Mouse (Mus musculus) bone marrow, adult 2 months (tissue): ENCODE measurements around the gene Rgl2. TPM values are rescaled to one million over a fixed set of nuclear protein-coding genes. Genes with fewer than 3 reads are reported as not detected.
A peak's percentile ranks its signal among the peaks of the same experiment; 100 is the strongest.
"Not testable (repeated sequence)": the region's sequence is repeated elsewhere in the genome, so short reads cannot be mapped to it uniquely, and the experiment has no call there.

Experiments used
- H3K27ac ChIP-seq: fragments of 200-500 bp; 2 replicates; pipeline ENCODE4 v1.5.1; 2012; ENCODE audit warnings: low read depth, mild to moderate bottlenecking, control low read depth, inconsistent platforms, low read length; ENCODE audit not compliant: control insufficient read depth, poor library complexity, insufficient read depth
- H3K4me1 ChIP-seq: fragments of 200-500 bp; 2 replicates; pipeline ENCODE4 v1.6.1; 2011; ENCODE audit warnings: low read length; ENCODE audit not compliant: control insufficient read depth, insufficient read depth
- H3K4me3 ChIP-seq: fragments of 200-500 bp; replicated peaks from 2 replicates; pipeline ENCODE3; 2011; ENCODE audit warnings: mild to moderate bottlenecking, low read depth, low read length, control low read depth; ENCODE audit not compliant: control insufficient read depth
- CTCF ChIP-seq: fragments of 200-500 bp; IDR thresholded peaks from 2 replicates; pipeline ENCODE4 v1.5.1; 2011; ENCODE audit warnings: low read length, control low read depth; ENCODE audit not compliant: control insufficient read depth, insufficient read depth
- POLR2A ChIP-seq: fragments of 200-500 bp; IDR thresholded peaks from 2 replicates; pipeline ENCODE4 v1.6.1; 2011; ENCODE audit warnings: low read depth, mild to moderate bottlenecking, control low read depth, low read length, borderline replicate concordance; ENCODE audit not compliant: control insufficient read depth
- WGBS: fragments of 180-500 bp; shearing (Covaris S2); methylation state at CpG from one replicate; pipeline ENCODE4 v1.1.7; 2018; 5-methylcytosine and 5-hydroxymethylcytosine counted together
- polyA plus RNA-seq: library from polyadenylated mRNA; stranded (reverse); fragments of >200 nt; gene quantifications from 2 replicates; pipeline ENCODE4 v1.2.4, GENCODE M21; 2011; ENCODE audit warnings: low replicate concordance; ENCODE audit not compliant: missing spikeins, insufficient read depth, insufficient read length

Rgl2 gene
- polyA plus RNA-seq, 1 experiment, result 173 TPM

DNA sequence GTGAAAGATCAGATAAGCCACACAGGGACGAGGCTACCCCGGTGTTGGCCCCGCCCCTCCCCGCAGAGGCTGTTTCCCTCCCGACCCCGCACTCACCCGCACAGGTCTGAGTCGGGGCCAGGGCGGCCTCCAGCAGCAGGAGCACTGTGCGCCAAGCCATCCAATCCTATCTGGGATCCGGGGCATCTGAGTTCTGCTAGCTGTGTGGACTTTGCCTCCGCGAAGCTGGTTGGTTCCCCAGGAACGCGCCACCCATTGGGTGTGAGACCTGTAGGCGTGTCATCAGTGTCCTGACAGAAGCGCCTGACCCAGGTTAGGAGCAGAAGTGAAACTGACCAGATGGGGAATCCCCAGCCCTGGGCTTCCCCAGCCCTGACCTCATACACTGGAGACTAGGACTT lies 49.3 kb downstream of the Rgl2 start:
- TF ChIP-seq POLR2A (peak; percentile 90), CTCF (no peak)
- Histone ChIP-seq H3K27ac (peak overlapping the region; percentile 93), H3K4me3 (peak overlapping the region; percentile 63), H3K4me1 (peaks cover 6% of the 10 kb centered on the region)
- 0% methylated on average over 17 of the region's 17 CpGs for WGBS

DNA sequence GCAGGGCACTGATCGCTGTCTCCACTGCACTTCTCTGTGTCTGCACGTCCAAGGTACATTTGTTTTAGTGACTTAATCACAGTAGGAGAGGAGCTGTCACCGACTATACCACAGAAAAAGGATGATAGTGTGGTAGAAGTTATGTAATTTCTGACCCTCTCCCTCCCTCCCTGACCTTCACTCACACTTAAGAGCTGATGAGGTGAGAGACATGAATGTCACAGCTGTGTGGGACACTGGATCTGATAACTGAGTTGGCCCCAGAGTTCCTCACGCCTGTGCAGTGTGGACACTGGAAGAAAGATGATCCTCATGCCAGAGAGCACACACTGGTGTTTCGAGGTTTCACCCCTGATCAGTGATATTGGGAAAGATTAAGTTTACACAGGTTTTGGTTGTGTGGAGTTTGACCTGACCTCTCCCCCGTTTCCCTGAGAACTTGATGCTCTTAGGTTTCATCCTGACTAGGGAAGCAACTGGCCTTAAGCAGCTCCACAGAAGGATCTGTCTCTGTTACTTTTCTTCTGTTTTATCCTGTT lies 50.2 kb downstream of the Rgl2 start:
- peaks cover 6% of the 10 kb centered on the region for H3K4me1 ChIP-seq
- WGBS, result 56% methylated on average over 6 of the region's 6 CpGs
- no peak for TF ChIP-seq CTCF
- no peak overlapping the region for H3K4me3 ChIP-seq
- peak overlapping the region; percentile 93 for H3K27ac ChIP-seq

DNA sequence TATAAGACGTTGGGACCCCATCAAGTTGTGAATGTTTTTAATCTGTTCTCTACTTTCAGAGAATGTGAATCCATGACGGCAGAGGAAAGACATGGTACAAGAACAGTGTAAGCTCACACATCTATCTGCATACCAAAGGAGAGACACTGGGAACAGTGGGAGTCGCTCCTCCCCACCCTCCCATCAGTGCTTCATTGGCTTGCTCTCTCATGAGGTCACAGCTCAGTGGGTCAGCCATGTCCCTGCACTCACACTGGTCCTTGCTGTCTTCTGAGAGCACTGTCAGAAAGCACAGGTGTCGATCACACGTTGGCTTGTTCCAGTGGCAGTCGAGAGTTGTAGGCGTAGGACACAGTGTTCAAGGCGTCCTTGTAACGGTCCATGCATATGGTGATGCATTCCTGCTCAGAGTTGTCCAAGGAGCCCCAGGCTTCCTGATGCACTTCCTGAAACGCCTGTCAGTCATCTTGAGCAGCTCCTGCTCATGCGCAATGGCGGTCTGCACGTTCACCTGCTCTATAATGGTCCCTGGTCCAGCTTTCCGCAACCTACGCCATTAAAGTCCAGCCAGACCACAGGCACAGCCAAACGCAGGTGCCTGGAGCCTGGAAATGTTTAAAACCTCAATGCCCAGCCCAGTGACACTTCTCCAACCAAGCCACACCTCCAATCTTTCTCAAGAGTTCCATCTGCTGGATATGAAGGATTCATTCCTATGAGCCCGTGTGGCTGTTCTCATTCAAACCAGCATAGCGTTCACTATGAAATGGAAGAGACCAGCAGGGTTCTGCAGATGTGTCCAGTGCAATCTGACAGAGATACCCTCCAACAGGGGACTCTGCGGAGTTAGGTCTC lies 51.1 kb downstream of the Rgl2 start:
- H3K4me1 ChIP-seq, result peaks cover 6% of the 10 kb centered on the region

DNA sequence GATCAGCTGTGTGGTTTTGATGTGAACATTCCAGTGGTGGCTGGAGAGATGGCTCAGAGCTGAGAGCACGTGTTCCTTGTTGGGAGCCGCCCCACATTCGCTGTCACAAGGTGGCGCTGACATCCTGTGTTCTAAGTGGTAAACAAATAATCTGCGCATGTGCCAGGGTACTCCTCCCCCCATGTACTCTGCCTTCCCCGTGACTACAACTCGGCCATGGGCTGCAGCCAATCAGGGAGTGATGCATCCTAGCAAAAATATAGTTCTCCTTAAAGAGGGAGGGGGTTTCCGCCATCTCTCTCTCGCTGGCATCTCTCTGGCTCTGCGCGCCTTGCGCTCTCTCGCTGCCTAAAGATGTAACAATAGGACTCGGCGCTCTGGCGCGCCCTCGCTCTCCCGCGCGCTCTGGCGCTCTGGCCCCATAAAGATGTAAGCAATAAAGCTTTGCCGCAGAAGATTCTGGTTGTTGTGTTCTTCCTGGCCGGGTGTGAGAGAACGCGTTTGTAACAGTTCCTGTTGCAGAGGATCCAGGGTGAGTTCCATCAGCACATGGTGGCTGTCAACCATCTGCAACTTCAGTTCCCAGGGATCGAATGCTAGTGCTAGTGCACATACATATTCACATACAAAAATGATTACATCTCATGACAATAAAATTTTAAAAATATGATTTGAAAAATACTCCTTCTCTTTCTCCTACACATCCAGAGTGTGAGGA lies 52.0 kb downstream of the Rgl2 start:
- peak overlapping the region; percentile 68 for H3K4me3 ChIP-seq
- not testable (repeated sequence) for H3K4me1 ChIP-seq
- WGBS, result 1% methylated on average over 27 of the region's 27 CpGs
- H3K27ac ChIP-seq, result peak overlapping the region; percentile 87
- TF ChIP-seq POLR2A (peak; percentile 45; the same call in 1 of the 2 replicates), CTCF (peak; percentile 53)

More for the DNA sequence above, 51.1 kb downstream of the Rgl2 start:
- Histone ChIP-seq H3K27ac (peak overlapping the region; percentile 60), H3K4me3 (no peak overlapping the region)
- TF ChIP-seq POLR2A (no peak), CTCF (no peak)
- 74% methylated on average over 19 of the region's 19 CpGs for WGBS

DNA sequence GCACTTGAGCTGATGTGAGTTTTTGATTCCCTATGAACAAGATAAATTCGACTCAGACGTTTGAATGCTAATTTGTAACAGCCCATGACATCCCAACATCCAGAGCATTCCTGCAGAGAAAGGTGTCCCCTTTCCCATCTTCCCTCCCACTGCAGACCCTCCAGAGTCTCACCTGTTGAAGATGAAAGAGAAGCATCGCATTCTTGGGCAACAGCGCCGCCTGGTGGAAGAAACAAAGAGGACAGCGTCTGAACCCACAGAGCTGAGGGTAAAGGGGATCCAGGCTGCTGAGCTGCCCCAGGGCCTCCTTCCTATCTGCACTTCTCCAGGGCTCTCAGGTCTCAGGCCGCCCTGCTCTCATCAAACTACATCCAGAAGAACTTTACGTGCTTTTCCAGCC lies 52.8 kb downstream of the Rgl2 start:
- H3K27ac ChIP-seq, H3K4me3 ChIP-seq, H3K4me1 ChIP-seq: not testable (repeated sequence)
- peak; percentile 74 for TF ChIP-seq CTCF
- 9% methylated on average over 8 of the region's 8 CpGs for WGBS

Other genes starting within 250 kb of the Rgl2 start
- 839 and 1,378 TPM in 2 replicates for gene Hnrnpm, start 242.7 kb upstream of the Rgl2 start, polyA plus RNA-seq
- gene March2, start 210.9 kb upstream of the Rgl2 start, polyA plus RNA-seq, result 227 and 290 TPM in 2 replicates
- gene Rab11b, start 169.0 kb upstream of the Rgl2 start, polyA plus RNA-seq, result 45.8 and 57.6 TPM in 2 replicates
- gene Angptl4, start 147.7 kb upstream of the Rgl2 start, polyA plus RNA-seq, result 3.4 and 7.4 TPM in 2 replicates
- gene Kank3, start 119.0 kb upstream of the Rgl2 start, polyA plus RNA-seq, result 23.0 and 52.7 TPM in 2 replicates
- gene Rps28, start 105.0 kb upstream of the Rgl2 start, polyA plus RNA-seq, result 900 and 1,879 TPM in 2 replicates
- 68.0 and 157 TPM in 2 replicates for gene Ndufa7, start 105.0 kb upstream of the Rgl2 start, polyA plus RNA-seq
- gene Cd320, start 86.5 kb upstream of the Rgl2 start, polyA plus RNA-seq, result 2.8 and 4.6 TPM in 2 replicates
- gene Gm7029, start 55.7 kb upstream of the Rgl2 start, polyA plus RNA-seq, result not detected in 2 replicates
- 358 and 477 TPM in 2 replicates for gene Kifc1, start 38.9 kb upstream of the Rgl2 start, polyA plus RNA-seq
- 1.2 and 1.9 TPM in 2 replicates for gene Platr17, start 24.4 kb upstream of the Rgl2 start, polyA plus RNA-seq
- 26.4 and 42.3 TPM in 2 replicates for gene Daxx, start 20.1 kb upstream of the Rgl2 start, polyA plus RNA-seq
- gene Tapbp, start 13.6 kb upstream of the Rgl2 start, polyA plus RNA-seq, result 75.8 and 87.3 TPM in 2 replicates
- gene Zbtb22, start 13.6 kb upstream of the Rgl2 start, polyA plus RNA-seq, result 21.2 and 26.3 TPM in 2 replicates
- gene Pfdn6, start 10.8 kb downstream of the Rgl2 start, polyA plus RNA-seq, result 75.9 and 89.6 TPM in 2 replicates
- 20.4 and 21.4 TPM in 2 replicates for gene Wdr46, start 11.1 kb downstream of the Rgl2 start, polyA plus RNA-seq
- 1.9 and 4.1 TPM in 2 replicates for gene B3galt4, start 21.9 kb downstream of the Rgl2 start, polyA plus RNA-seq
- gene Vps52, start 26.3 kb downstream of the Rgl2 start, polyA plus RNA-seq, result 13.7 and 23.1 TPM in 2 replicates
- 1,108 and 1,335 TPM in 2 replicates for gene Rps18, start 26.5 kb downstream of the Rgl2 start, polyA plus RNA-seq
- 698 and 1,240 TPM in 2 replicates for gene H2-K1, start 70.8 kb downstream of the Rgl2 start, polyA plus RNA-seq
- 9.0 and 35.7 TPM in 2 replicates for gene Ring1, start 95.1 kb downstream of the Rgl2 start, polyA plus RNA-seq
- gene H2-Ke6, start 98.5 kb downstream of the Rgl2 start, polyA plus RNA-seq, result 120 and 165 TPM in 2 replicates
- 51.4 and 84.6 TPM in 2 replicates for gene Slc39a7, start 102.1 kb downstream of the Rgl2 start, polyA plus RNA-seq
- 36.0 and 70.9 TPM in 2 replicates for gene Rxrb, start 102.3 kb downstream of the Rgl2 start, polyA plus RNA-seq
- 10.7 and 12.6 TPM in 2 replicates for gene Col11a2, start 109.9 kb downstream of the Rgl2 start, polyA plus RNA-seq
- 3.9 and 6.3 TPM in 2 replicates for gene H2-Oa, start 162.8 kb downstream of the Rgl2 start, polyA plus RNA-seq
- 14.2 and 38.5 TPM in 2 replicates for gene H2-DMa, start 190.0 kb downstream of the Rgl2 start, polyA plus RNA-seq
- gene Brd2, start 193.1 kb downstream of the Rgl2 start, polyA plus RNA-seq, result 118 and 172 TPM in 2 replicates
- gene H2-DMb2, start 213.8 kb downstream of the Rgl2 start, polyA plus RNA-seq, result 24.3 and 38.9 TPM in 2 replicates
- gene H2-DMb1, start 223.5 kb downstream of the Rgl2 start, polyA plus RNA-seq, result 42.1 and 59.8 TPM in 2 replicates